ENCODE assay signal across 10 mouse cellular contexts in genomic region chr12:100867097-100867496, GRCm38 (mm10). TPM values are rescaled to one million over a fixed set of nuclear protein-coding genes. Genes with fewer than 3 reads are reported as not detected.
DNase-seq lines count a peak whose midpoint lies in the region; ATAC-seq lines count a peak whose summit lies in the region.
"Had no signal": no experiment of that assay in that cellular context is flagged by ENCODE, and none has a peak within 500 bp of the region (broad histone marks: within the 10 kb centered on the region; RNA-seq: fewer than 3 reads in every experiment).

No protein-coding gene starts in this region.

- peak; percentile 69 for DNase-seq in gastrocnemius, adult 18-20 months (ENCODE audit: low spot score)
- no peak for DNase-seq in gastrocnemius, postnatal 4 days (ENCODE audit: low spot score in 2 of 2)
- peak; percentile 98 for DNase-seq in cerebellum, adult 9-11 months
- peak; percentile 58 for DNase-seq in gastrocnemius, postnatal 14 days
- no peak for DNase-seq in right cerebral cortex, postnatal 4 days
- no peak for DNase-seq in kidney, adult 8-10 months
- DNase-seq: layer of hippocampus, adult 9-11 months; right cerebral cortex, postnatal 25 days had no signal

- ATAC-seq in cerebellum, adult (ENCODE audit: insufficient number of reproducible peaks, low FRiP score, low TSS enrichment), result peak; percentile 94
- ATAC-seq: lung, postnatal 0 days had no signal

- intact Hi-C loops in gastrocnemius, postnatal 14 days (cut with DNase I; ENCODE audit: low total_unique reads), result loop anchor here (5.0 kb wide), 1 partner anchor 40 kb away; the partner anchor contains the start of gene Gpr68

RNA-seq across cellular contexts. Expression of gene Gpr68, which starts 40.9 kb away (rescaled TPM):
- total RNA-seq in gastrocnemius, adult 18-20 months (2021), result under 1 TPM in 1 of 2 experiments, not detected in 1; 0.26 TPM
- under 1 TPM; 0.23 to 0.49 TPM for total RNA-seq in gastrocnemius, postnatal 4 days (2021)
- under 1 TPM in 1 of 2 experiments, not detected in 1; 0.18 TPM for total RNA-seq in gastrocnemius, postnatal 14 days (2021)

Comparison
In these comparisons a context has a peak if more than half of its experiments do, and no peak if none do; other contexts are left out.
1. DNase-seq: peak in gastrocnemius, adult 18-20 months (single experiment), cerebellum, adult 9-11 months (single experiment) and gastrocnemius, postnatal 14 days (single experiment); none in gastrocnemius, postnatal 4 days (0 of 2), right cerebral cortex, postnatal 4 days (single experiment) and kidney, adult 8-10 months (0 of 2).